Mouse (Mus musculus) naive thymus-derived CD4-positive, alpha-beta T cell, adult 2 months (primary cell): ENCODE results near the gene Dlg3.

Experiments used
- DNase-seq: peaks from one replicate; pipeline ENCODE4 v3.0.0-alpha.2; 2011; ENCODE audit warnings: low read depth

Gene Dlg3

DNA sequence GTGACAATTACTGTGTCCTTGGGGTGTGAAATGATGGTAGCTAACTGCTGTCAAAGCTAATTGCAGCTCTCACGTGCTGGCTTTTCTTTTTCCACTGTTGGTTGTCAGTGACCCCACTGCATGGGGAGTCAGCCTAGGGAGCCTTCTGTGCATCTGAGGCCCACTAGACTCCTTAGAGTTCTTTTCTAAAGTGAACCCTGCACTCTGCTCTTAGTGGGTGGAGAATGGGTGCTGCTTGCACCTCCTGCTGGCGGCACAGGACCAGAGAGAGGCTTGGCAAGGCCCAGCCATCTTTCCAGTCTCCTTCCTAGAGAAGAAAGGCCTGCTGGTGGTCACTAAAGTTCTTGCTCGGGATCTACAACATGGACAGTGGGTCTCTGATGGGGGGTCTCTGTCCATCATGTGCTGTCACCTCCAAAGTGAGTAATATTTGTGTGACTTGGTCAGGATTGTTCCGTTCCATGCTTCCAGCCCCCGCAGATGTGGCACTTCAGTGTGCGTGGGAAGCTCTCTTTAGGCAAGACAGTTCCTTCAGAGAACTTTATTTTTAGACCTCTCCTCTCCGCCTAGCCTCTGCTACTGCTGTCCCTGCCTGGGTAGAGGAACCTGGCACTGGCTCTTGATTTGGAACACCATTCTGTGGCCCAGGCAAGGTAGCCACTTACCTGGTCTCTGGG, 30.5 kb downstream of the Dlg3 start:
- no peak for DNase-seq

- DNase-seq, result no peak
Observed at GRCm38 (mm10) chrX:100800643-100801042, 33.1 kb downstream of the Dlg3 start.

DNA sequence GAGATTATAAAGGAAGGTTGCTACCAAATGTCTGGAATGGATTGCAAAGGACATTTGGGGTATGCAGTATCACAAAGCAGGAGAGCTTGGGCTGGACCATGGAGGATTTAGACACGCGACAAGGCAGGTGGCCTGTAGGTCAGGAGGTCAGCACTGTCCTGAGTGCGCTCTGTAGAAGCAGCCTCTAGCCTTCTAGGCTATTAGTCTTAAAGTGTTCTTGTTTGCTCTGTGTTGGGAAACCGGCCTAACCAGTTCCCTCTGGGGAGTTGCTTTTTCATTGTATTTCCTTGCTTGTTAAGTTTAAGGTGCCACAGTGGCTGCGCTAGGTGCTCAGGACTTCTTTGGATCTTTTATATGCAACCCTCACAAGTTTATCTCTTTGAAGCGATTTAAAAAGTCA, 34.5 kb downstream of the Dlg3 start:
- DNase-seq, result no peak

DNA sequence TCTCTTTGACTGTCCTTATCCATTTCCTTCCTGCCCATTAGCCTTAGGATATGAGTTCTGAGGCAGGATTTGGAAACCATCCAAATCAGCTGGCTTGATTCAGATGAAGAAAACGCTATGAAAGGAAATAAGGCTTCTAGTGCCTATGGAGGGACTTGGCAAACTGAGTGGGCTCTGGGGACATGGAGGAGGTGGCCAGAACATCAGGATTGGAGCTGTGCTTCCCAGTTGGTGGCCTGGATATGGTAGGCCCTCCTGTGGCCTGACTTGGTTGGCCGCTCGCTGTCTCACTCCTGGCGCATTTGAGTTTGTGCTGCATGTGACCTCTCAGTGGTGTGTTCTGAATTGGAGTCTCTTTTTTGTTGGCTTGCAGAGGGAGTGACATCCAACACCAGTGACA, 43.6 kb downstream of the Dlg3 start:
- DNase-seq, result no peak

GRCm38 (mm10) chrX:100814139-100814538, 46.6 kb downstream of the Dlg3 start:
- DNase-seq, result no peak

GRCm38 (mm10) chrX:100815766-100816165, 48.2 kb downstream of the Dlg3 start:
- DNase-seq, result no peak

DNA sequence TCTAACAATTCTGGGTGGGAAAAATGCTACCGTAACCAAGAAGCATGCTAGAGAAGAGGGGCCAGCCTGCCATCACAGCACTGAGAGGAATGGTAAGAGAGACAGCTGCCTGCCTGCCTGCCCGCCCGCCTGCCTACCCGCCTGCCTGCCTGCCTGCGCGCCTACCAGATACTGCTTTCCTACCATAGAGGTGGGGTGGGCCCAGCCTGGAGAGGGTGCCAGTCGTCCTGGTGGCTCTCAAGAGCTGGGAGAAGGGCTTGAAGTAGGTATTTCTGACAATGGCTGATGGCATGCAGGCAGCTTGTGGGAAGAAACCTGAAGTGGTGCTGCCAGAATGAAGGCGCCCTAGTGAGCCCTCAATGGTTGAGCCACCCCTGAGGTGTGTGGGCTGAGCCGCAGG, 51.2 kb downstream of the Dlg3 start:
- DNase-seq, result no peak

GRCm38 (mm10) chrX:100821149-100821548, 53.6 kb downstream of the Dlg3 start:
- DNase-seq, result no peak

DNA sequence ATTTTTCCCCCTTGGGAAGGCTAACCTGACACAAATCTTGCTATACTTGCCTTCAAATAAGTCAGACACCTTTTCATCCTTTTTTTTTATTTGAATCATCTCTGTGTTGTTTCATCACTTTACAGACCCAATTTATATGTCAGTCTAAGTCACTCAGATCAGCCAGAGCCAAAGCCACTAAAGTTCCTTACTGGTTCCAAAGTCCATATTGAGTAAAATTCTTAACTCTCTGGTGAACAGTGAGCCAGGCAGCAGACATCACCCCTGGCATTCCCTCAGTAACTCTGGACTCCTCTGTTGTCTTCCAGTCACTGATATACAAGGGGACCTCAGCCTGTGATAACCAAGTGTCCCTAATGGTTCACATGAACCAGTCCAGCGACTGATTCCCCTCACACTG, 58.0 kb downstream of the Dlg3 start:
- DNase-seq, result no peak

- DNase-seq, result no peak
Observed at GRCm38 (mm10) chrX:100832806-100833205, 65.3 kb downstream of the Dlg3 start.

DNA sequence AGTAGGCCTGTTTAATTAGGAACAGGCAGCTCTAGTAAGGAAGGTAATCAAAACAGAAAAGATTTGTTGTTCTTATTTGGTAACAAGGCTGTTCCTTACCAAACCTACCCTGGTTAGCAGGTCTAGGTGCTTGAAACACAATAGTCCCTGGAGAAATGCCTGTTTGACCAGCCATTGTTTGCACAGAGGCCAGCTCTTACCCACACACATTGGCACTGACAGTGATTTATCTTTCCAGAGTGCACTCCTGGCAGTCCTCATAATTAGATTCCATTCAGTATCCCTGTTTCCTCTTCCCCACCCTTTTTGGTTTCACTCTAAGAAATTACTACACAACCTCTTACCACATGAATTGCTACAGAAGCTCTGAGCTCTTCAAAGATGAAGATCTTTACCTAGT, 71.7 kb downstream of the Dlg3 start:
- DNase-seq, result no peak
